Mouse (Mus musculus) lung, embryonic 14.5 days (tissue): ENCODE measurements at regions not wholly inside any gene's neighbourhood (a gene's known extent, or its start where the extent isn't known, plus 50 kb on each side); places are given as distances from the start of the nearest gene placed in this dataset.
A peak's percentile ranks its signal among the peaks of the same experiment; 100 is the strongest.

ENCODE experiments used
- ATAC-seq: fragments of 200-750 bp; cut with Nextera tagmentation; 2 replicates; pipeline ENCODE4 v1.8.0; 2017; ENCODE audit warnings: mild to moderate bottlenecking, moderate TSS enrichment, moderate library complexity; ENCODE audit not compliant: insufficient read depth
- DNase-seq: peaks from one replicate; pipeline ENCODE4 v3.0.0-alpha.2; 2015
- H3K27ac ChIP-seq: fragments of 300-500 bp; sonication (generic); 2 replicates; pipeline ENCODE4 v1.5.1; 2014; ENCODE audit warnings: low read depth, mild to moderate bottlenecking, moderate library complexity
- H3K27me3 ChIP-seq: fragments of 300-500 bp; sonication (generic); 2 replicates; pipeline ENCODE4 v1.6.1; 2014; ENCODE audit warnings: low read length, control low read depth; ENCODE audit not compliant: insufficient read depth
- H3K36me3 ChIP-seq: fragments of 300-500 bp; sonication (generic); 2 replicates; pipeline ENCODE4 v1.6.1; 2014; ENCODE audit warnings: control low read depth; ENCODE audit not compliant: insufficient read depth
- H3K4me1 ChIP-seq: fragments of 300-500 bp; sonication (generic); 2 replicates; pipeline ENCODE4 v1.6.1; 2014; ENCODE audit warnings: antibody characterized with exemption, control low read depth; ENCODE audit not compliant: insufficient read depth
- H3K4me2 ChIP-seq: fragments of 300-500 bp; sonication (generic); 2 replicates; pipeline ENCODE4 v1.6.1; 2014; ENCODE audit warnings: mild to moderate bottlenecking
- H3K4me3 ChIP-seq: fragments of 300-500 bp; sonication (generic); 2 replicates; pipeline ENCODE4 v1.5.1; 2014; ENCODE audit warnings: low read depth, low read length
- H3K9ac ChIP-seq: fragments of 300-500 bp; sonication (generic); 2 replicates; pipeline ENCODE4 v1.6.1; 2014
- H3K9me3 ChIP-seq: fragments of 300-500 bp; sonication (generic); 2 replicates; pipeline ENCODE4 v1.6.1; 2016; ENCODE audit warnings: low read depth, low read length, control low read depth
- CTCF ChIP-seq: IDR thresholded peaks from 2 replicates; pipeline ENCODE4 v1.5.1; 2016; ENCODE audit warnings: antibody characterized with exemption, low read depth
- WGBS: fragments of 180-500 bp; shearing (Covaris S2); extraction: QIAGEN DNeasy Blood & Tissue Kit; methylation state at CpG from one replicate; pipeline ENCODE4 v1.1.7; 2014; 5-methylcytosine and 5-hydroxymethylcytosine counted together

DNA sequence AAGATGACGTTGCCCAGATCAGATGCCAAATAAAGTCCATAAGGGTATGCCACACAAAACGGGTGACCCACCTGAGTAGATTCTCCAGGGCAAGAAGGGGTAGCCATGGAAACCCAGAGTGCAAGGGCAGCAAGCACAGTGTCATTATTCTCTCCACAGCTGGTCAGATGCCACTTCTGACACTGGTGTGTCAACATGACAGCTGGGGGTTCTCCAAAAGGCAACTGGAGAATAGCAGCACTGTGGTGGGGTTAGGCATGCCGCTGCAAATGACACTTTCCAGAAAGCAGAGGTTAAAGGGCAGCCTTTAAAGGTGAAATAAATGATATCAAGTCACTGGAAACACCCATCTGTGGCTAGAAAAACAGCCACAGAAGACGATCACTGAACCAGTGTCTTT is 70.8 kb upstream of the Thbs2 start:
- TF ChIP-seq CTCF: no peak
- no peak overlapping the region for H3K27ac ChIP-seq
- H3K36me3 ChIP-seq: no peaks in the 10 kb centered on the region
- H3K9me3 ChIP-seq: no peaks in the 10 kb centered on the region
- ATAC-seq: no peak
- H3K27me3 ChIP-seq: no peaks in the 10 kb centered on the region
- WGBS: 35% methylated on average over 4 of the region's 4 CpGs
- no peak overlapping the region for H3K4me3 ChIP-seq
- H3K4me2 ChIP-seq: no peak overlapping the region
- no peak overlapping the region for H3K9ac ChIP-seq
- no peak for DNase-seq
- no peaks in the 10 kb centered on the region for H3K4me1 ChIP-seq

DNA sequence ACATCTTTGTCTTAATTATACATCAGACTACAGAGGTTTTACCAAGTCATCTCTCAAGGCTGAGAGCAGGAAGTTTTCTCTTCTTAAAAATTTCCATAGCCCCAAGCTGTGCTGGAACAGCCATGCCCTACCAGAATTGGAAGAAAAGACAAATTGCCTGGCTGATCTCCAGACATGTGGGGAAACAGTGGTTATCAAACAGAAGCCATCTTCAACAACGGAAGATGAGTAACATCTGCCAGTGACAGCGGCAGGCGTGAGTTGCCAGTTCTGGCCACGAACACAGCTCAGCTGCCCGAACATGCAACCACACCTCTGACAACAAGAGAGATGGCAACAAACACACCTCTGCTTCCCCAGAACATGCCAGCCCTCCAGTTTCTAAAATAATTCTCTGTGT is 59.1 kb upstream of the Thbs2 start:
- H3K36me3 ChIP-seq: no peaks in the 10 kb centered on the region
- DNase-seq (peak; percentile 93), ATAC-seq (peak; percentile 48)
- no peak overlapping the region for H3K4me3 ChIP-seq
- H3K9ac ChIP-seq: no peak overlapping the region
- no peak overlapping the region for H3K4me2 ChIP-seq
- WGBS: 38% methylated on average over 5 of the region's 5 CpGs
- no peaks in the 10 kb centered on the region for H3K9me3 ChIP-seq
- H3K4me1 ChIP-seq: peaks cover 14% of the 10 kb centered on the region
- H3K27ac ChIP-seq: no peak overlapping the region
- TF ChIP-seq CTCF: no peak
- H3K27me3 ChIP-seq: no peaks in the 10 kb centered on the region

DNA sequence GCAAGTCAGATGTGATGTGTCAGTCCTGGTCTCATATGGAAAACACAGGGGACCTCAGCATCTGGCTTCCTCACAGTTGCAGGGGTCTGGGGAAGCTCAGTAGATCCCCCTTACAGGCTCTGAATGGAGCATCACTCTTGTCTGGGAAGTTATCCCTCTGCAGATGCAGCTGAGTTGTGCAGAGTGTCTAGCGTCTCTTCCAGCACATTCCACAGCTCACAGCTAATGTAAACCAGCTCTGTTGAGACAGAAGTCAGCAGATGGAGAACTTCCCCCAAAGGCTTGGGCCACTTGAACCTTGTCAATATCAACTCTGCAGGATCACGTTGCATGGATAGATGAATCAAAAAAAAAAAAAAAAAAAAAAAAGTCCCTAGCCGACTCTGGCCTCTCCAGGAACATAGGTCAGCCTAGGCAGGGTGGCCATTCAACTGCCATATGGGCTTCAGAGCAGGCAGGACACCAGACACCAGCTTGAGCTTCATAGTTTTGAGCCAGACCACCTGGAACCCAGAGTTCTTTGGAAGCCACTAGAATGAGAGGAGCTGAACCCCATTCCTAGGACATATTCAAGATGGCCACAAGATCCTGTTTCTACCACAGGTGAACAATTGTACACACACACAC is 56.6 kb upstream of the Thbs2 start:
- no peak for TF ChIP-seq CTCF
- Histone ChIP-seq H3K9me3 (no peaks in the 10 kb centered on the region), H3K36me3 (no peaks in the 10 kb centered on the region), H3K27me3 (no peaks in the 10 kb centered on the region), H3K4me1 (peaks cover 14% of the 10 kb centered on the region), H3K9ac (no peak overlapping the region), H3K4me3 (no peak overlapping the region), H3K27ac (no peak overlapping the region), H3K4me2 (no peak overlapping the region)
- ATAC-seq (peak; percentile 78), DNase-seq (peak; percentile 86)
- WGBS: 18% methylated on average over 3 of the region's 3 CpGs

DNA sequence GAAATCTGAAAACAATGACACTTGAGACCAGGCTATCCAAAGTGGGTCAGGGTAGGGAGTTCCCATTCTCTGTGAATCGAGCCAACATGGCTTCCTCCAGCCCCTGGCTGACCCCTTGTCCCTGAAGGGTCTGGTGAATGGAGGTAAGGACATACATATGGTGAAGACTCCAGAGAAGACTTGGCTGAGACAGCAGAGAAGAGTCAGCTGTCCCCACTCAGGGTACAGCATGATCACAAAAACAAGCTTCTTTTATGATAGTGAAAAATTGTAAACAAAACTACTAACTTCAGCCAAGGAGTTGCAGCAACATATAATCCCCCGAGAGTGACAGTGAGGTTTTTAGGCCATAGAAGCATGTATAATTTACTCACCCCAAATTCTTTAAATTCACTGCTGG is 55.2 kb upstream of the Thbs2 start:
- Histone ChIP-seq H3K4me2 (no peak overlapping the region), H3K9ac (no peak overlapping the region), H3K36me3 (no peaks in the 10 kb centered on the region), H3K4me1 (peaks cover 14% of the 10 kb centered on the region), H3K4me3 (no peak overlapping the region), H3K9me3 (no peaks in the 10 kb centered on the region), H3K27me3 (no peaks in the 10 kb centered on the region), H3K27ac (no peak overlapping the region)
- no peak for TF ChIP-seq CTCF
- ATAC-seq: peak; percentile 86
- WGBS: 18% methylated on average over 2 of the region's 2 CpGs
- DNase-seq: peak; percentile 85

DNA sequence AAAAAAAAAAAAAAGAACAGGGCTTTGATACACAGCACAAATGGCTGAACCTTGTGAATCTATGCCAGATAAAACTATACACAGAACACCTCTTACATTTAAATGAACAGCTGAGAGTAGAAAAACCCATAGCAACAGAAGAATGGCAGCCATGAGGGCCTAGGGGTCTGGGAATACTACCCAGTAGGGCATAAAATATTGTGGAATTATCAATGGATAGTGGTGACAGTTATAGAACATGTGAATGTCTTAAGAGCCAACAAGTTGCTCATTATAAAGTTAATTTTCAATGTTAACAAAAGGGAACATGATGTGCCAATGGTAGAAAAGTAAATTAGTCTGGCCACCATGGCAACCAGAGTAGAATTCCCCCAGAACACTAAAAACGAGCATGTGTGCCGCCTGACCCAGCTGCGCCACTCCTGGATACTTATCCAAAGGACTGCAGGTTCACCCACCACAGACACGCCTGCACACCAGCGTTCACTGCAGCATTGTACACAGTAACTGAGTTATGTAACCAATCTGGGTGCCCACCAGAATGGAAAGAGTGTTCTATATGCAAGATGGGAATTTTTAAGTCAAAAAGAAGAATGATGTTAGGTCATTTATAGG is 53.3 kb upstream of the Thbs2 start:
- H3K27me3 ChIP-seq: no peaks in the 10 kb centered on the region
- no peak overlapping the region for H3K4me2 ChIP-seq
- H3K9ac ChIP-seq: no peak overlapping the region
- WGBS: 76% methylated on average over 5 of the region's 5 CpGs
- H3K36me3 ChIP-seq: no peaks in the 10 kb centered on the region
- H3K4me1 ChIP-seq: peaks cover 11% of the 10 kb centered on the region
- H3K9me3 ChIP-seq: no peaks in the 10 kb centered on the region
- DNase-seq: no peak
- ATAC-seq: no peak
- H3K27ac ChIP-seq: no peak overlapping the region
- H3K4me3 ChIP-seq: no peak overlapping the region
- no peak for TF ChIP-seq CTCF

DNA sequence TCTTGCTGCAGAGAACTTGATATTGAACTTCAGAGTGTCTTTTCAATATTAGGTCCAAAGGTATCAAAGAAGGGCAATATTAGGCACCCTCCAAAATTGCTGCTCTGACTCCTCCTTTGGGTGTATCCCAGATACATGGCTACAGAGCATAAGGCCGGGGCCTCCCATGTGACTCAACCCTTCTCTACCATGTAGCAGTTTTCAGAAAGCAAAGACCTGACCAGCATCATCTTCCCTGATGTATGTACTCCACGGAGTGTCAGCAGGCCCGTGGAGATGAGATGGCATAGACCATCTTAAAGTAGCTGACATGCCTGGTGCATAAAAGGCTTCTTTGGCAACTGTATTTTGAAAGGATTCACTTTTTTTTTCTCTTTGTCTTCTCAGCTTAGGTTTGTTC is 51.5 kb upstream of the Thbs2 start:
- WGBS: 83% methylated on average over 3 of the region's 3 CpGs
- H3K4me1 ChIP-seq: peaks cover 8% of the 10 kb centered on the region; the same call in 1 of the 2 replicates
- H3K4me2 ChIP-seq: no peak overlapping the region
- no peak overlapping the region for H3K9ac ChIP-seq
- no peak overlapping the region for H3K27ac ChIP-seq
- no peak overlapping the region for H3K4me3 ChIP-seq
- no peaks in the 10 kb centered on the region for H3K27me3 ChIP-seq
- TF ChIP-seq CTCF: no peak
- H3K36me3 ChIP-seq: no peaks in the 10 kb centered on the region
- DNase-seq (no peak), ATAC-seq (no peak)
- no peaks in the 10 kb centered on the region for H3K9me3 ChIP-seq

DNA sequence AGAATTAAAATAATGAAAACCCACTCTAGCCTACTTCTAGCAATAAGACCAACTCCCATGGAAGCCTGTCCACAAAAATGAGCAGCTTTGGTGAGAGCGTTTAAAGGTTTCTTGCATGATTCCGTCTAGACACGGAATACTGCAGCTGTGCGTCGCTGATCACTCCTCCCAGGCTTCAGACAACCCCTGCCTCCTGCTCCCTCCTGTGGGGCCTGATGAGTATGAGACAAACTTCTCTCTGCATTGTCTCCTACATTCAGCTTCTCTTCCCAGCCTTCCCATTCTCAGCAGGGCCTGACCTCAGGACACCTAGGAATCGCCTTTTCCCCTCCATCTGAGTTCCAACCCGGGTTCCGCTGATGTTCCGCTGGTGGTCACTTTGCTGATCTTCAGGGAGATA is 50.0 kb upstream of the Thbs2 start:
- WGBS: 70% methylated on average over 9 of the region's 9 CpGs
- ATAC-seq (no peak), DNase-seq (peak; percentile 34)
- H3K27me3 ChIP-seq: no peaks in the 10 kb centered on the region
- TF ChIP-seq CTCF: 0 out of 2 replicates have a peak, but pooled peaks have one; percentile 15
- H3K9ac ChIP-seq: no peak overlapping the region
- H3K4me3 ChIP-seq: no peak overlapping the region
- no peaks in the 10 kb centered on the region for H3K9me3 ChIP-seq
- no peak overlapping the region for H3K27ac ChIP-seq
- no peak overlapping the region for H3K4me2 ChIP-seq
- H3K4me1 ChIP-seq: peaks cover 2% of the 10 kb centered on the region; the same call in 1 of the 2 replicates
- no peaks in the 10 kb centered on the region for H3K36me3 ChIP-seq
